Mouse (Mus musculus) limb, embryonic 14.5 days (tissue): ENCODE results near the gene Gm10153. TPM values are rescaled to one million over a fixed set of nuclear protein-coding genes. Genes with fewer than 3 reads are reported as not detected.
"Not testable (repeated sequence)": the region's sequence is repeated elsewhere in the genome, so short reads cannot be mapped to it uniquely, and the experiment has no call there.

Source experiments
- ATAC-seq: fragments of 200-750 bp; cut with Nextera tagmentation; 2 replicates; pipeline ENCODE4 v1.8.0; 2017; ENCODE audit warnings: low read depth, moderate number of reproducible peaks, moderate TSS enrichment; ENCODE audit not compliant: low FRiP score
- DNase-seq: peaks from one replicate; pipeline ENCODE4 v3.0.0-alpha.2; 2015; ENCODE audit warnings: low spot score
- H3K27ac ChIP-seq: fragments of 300-500 bp; sonication (generic); replicated peaks from 2 replicates; pipeline ENCODE4 v1.5.1; 2014; ENCODE audit warnings: low read depth, mild to moderate bottlenecking, low read length, moderate library complexity, mixed read lengths
- H3K27me3 ChIP-seq: fragments of 300-500 bp; sonication (generic); 2 replicates; pipeline ENCODE4 v1.6.1; 2014; ENCODE audit warnings: low read length, mixed read lengths; ENCODE audit not compliant: control insufficient read depth, insufficient read depth
- H3K36me3 ChIP-seq: fragments of 300-500 bp; sonication (generic); 2 replicates; pipeline ENCODE4 v1.6.1; 2014; ENCODE audit warnings: mild to moderate bottlenecking, low read length, moderate library complexity, mixed read lengths; ENCODE audit not compliant: control insufficient read depth, insufficient read depth
- H3K4me1 ChIP-seq: fragments of 300-500 bp; sonication (generic); 2 replicates; pipeline ENCODE4 v1.6.1; 2014; ENCODE audit warnings: antibody characterized with exemption, low read length, mixed read lengths; ENCODE audit not compliant: control insufficient read depth, insufficient read depth
- H3K4me2 ChIP-seq: fragments of 300-500 bp; sonication (generic); replicated peaks from 2 replicates; pipeline ENCODE4 v1.6.1; 2014; ENCODE audit warnings: low read depth, mild to moderate bottlenecking, low read length, moderate library complexity; ENCODE audit not compliant: severe bottlenecking
- H3K4me3 ChIP-seq: fragments of 300-500 bp; sonication (generic); replicated peaks from 2 replicates; pipeline ENCODE4 v1.5.1; 2014; ENCODE audit warnings: low read length
- H3K9ac ChIP-seq: fragments of 300-500 bp; sonication (generic); 2 replicates; pipeline ENCODE4 v1.6.1; 2014; ENCODE audit warnings: mild to moderate bottlenecking, low read depth, low read length, moderate library complexity; ENCODE audit not compliant: severe bottlenecking
- H3K9me3 ChIP-seq: fragments of 300-500 bp; sonication (generic); 2 replicates; pipeline ENCODE4 v1.6.1; 2016; ENCODE audit warnings: low read length; ENCODE audit not compliant: control insufficient read depth
- POLR2A ChIP-seq: fragments of 200-500 bp; IDR thresholded peaks from 2 replicates; pipeline ENCODE4 v1.8.0; 2012; ENCODE audit warnings: inconsistent platforms, mild to moderate bottlenecking, moderate library complexity, borderline replicate concordance; ENCODE audit not compliant: insufficient read depth, insufficient read length; ENCODE audit errors: extremely low read depth
- WGBS: fragments of 180-500 bp; shearing (Covaris S2); extraction: QIAGEN DNeasy Blood & Tissue Kit; methylation state at CpG from one replicate; pipeline ENCODE4 v1.1.7; 2014; 5-methylcytosine and 5-hydroxymethylcytosine counted together
- polyA plus RNA-seq, 2 experiments: library from polyadenylated mRNA; depleted of rRNA in 1 of 2; stranded (reverse) in 1 of 2; unstranded in 1 of 2; fragments of >200 nt; fragmentation: Nextera tagmentation in 1 of 2; extraction: Ambion mirVana in 1 of 2; gene quantifications; 2 replicates each; pipeline versions ENCODE4 v1.2.1 to v1.2.3; 2012 to 2014

Gm10153 gene
- polyA plus RNA-seq, 2 experiments: not detected

DNA sequence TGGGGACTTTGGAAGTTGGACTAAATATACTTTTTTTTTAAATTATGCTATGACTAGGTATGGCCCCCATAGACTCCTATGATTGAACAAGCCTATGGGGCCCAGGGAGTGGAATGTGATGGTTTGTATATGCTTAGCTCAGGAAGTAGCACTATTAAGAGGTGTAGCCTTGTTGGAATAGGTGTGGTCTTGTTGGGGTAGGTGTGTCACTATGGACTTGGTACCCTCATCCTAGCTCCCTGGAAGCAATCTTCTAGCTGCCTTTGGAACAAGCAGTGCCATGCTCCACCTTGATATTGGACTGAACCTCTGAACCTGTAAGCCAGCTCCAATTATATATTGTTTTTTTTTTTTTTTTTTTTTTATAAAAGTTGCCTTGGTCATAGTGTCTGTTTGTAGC lies 15.3 kb upstream of the Gm10153 start:
- no peak for TF ChIP-seq POLR2A
- Histone ChIP-seq H3K4me1 (no peaks in the 10 kb centered on the region), H3K4me3 (no peak overlapping the region), H3K9ac (no peak overlapping the region), H3K27me3 (no peaks in the 10 kb centered on the region; the same call in 1 of the 2 replicates), H3K27ac (no peak overlapping the region), H3K36me3 (no peaks in the 10 kb centered on the region), H3K4me2 (no peak overlapping the region), H3K9me3 (no peaks in the 10 kb centered on the region)
- no peak for DNase-seq
- no peak for ATAC-seq

DNA sequence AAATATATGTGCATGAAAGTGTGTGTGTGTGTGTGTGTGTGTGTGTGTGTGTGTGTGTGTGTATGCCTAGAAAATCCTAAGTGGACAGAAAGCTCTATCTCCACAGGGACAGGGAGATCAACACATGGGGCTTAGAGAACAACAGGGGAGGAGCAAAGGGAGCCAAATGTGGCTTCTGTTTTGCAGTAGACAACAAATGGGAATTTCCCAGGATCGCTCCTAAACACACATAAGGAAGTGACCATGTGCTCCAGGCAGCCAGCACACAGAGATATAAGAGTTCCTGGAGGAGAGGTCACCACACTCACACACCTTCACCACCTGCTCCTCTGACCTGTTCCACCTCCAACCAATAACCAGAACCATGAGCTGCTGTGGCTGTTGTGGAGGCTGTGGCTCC lies 10.9 kb upstream of the Gm10153 start, which contains the start of gene Krtap5-3:
Krtap5-3 (plus strand) TSS at position 301 of the 400 bp plus-strand sequence.
- 33% methylated on average over 1 of the region's 1 CpGs for WGBS
- no peak for DNase-seq
- ATAC-seq: no peak

DNA sequence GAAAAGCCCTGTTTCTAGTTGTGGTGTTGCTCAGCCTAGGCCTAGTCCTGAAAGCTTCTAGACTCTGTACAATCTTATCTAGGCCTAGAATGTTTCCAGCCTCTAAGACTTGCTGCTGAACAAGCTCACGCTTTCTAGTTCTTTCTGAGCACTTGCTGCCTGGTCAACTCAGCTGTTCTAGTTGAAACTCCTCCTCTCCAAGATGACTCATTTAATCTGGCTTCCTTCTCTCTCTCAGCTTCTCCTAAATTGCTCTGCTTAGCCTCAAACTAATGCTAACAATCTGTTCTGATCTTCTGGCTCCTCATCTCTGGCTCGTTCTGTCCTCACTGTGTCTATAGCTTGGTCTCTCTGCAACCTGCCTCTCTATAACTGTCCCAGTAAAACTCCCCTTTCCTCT lies 8.6 kb upstream of the Gm10153 start:
- no peak overlapping the region for H3K9ac ChIP-seq
- ATAC-seq (no peak), DNase-seq (no peak)
- H3K27me3 ChIP-seq: no peaks in the 10 kb centered on the region; the same call in 1 of the 2 replicates
- no peaks in the 10 kb centered on the region for H3K4me1 ChIP-seq
- no peak overlapping the region for H3K4me3 ChIP-seq
- no peaks in the 10 kb centered on the region for H3K9me3 ChIP-seq
- no peaks in the 10 kb centered on the region for H3K36me3 ChIP-seq
- TF ChIP-seq POLR2A: no peak
- H3K4me2 ChIP-seq: no peak overlapping the region
- H3K27ac ChIP-seq: no peak overlapping the region
- 80% methylated on average over 2 of the region's 2 CpGs for WGBS

More for the DNA sequence above, 10.9 kb upstream of the Gm10153 start, which contains the start of gene Krtap5-3:
- H3K27ac ChIP-seq: no peak within 1 kb of the TSS
- H3K4me1 ChIP-seq: no peaks in the 10 kb centered on the region
- no peaks in the 10 kb centered on the region for H3K36me3 ChIP-seq
- TF ChIP-seq POLR2A: no peak
- no peaks in the 10 kb centered on the region for H3K9me3 ChIP-seq
- no peak within 1 kb of the TSS for H3K9ac ChIP-seq
- no peak within 1 kb of the TSS for H3K4me3 ChIP-seq
- H3K4me2 ChIP-seq: no peak within 1 kb of the TSS
- no peaks in the 10 kb centered on the region; the same call in 1 of the 2 replicates for H3K27me3 ChIP-seq

DNA sequence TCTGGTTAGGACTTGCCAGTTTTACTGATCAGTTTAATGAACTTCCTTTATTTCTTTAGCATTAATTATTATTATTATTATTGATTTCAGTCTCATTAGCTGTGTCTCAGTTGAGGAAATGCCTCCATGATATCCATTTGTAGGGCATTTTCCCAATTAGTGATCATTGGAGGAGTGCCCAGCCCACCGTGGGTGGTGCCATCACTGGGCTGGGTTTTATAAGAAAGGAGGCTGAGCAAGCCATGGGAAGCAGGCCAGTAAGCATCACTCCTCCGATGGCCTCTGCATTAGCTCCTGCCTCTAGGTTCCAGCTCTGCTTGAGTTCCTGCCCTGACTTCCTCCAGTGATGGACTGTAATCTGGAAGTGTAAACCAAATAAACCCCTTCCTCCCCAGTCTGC lies 2.0 kb downstream of the Gm10153 start:
- Histone ChIP-seq H3K9me3 (no peaks in the 10 kb centered on the region), H3K27ac (no peak overlapping the region), H3K36me3 (no peaks in the 10 kb centered on the region), H3K4me2 (no peak overlapping the region), H3K4me3 (no peak overlapping the region), H3K9ac (no peak overlapping the region), H3K27me3 (no peaks in the 10 kb centered on the region), H3K4me1 (no peaks in the 10 kb centered on the region)
- ATAC-seq (no peak), DNase-seq (no peak)
- TF ChIP-seq POLR2A: no peak
- 64% methylated on average over 2 of the region's 2 CpGs for WGBS

DNA sequence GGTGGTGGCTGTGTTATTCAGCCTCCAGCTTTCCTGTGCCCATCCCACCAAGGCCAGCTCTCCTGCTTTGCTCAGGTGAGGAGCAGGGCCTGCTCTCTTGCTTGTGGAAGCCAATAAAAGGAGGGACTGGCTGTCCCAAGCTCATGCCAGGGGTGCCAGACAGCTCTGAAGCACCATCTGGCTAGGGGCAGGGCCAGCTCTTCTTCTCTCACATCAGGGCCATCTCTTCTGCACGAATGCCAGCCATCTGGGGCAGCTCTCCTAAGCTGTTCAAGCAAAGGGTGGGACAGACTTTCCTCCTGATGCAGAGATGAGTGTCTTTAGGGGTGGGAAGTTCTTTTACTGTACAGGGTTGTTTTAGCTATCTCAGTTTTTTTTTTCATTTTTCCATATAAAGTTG lies 9.2 kb downstream of the Gm10153 start:
- Histone ChIP-seq H3K9me3 (no peaks in the 10 kb centered on the region), H3K4me1 (no peaks in the 10 kb centered on the region), H3K4me3 (no peak overlapping the region), H3K27ac (no peak overlapping the region), H3K36me3 (no peaks in the 10 kb centered on the region), H3K9ac (no peak overlapping the region), H3K27me3 (no peaks in the 10 kb centered on the region), H3K4me2 (no peak overlapping the region)
- DNase-seq (no peak), ATAC-seq (no peak)
- 38% methylated on average over 1 of the region's 1 CpGs for WGBS
- TF ChIP-seq POLR2A: no peak

DNA sequence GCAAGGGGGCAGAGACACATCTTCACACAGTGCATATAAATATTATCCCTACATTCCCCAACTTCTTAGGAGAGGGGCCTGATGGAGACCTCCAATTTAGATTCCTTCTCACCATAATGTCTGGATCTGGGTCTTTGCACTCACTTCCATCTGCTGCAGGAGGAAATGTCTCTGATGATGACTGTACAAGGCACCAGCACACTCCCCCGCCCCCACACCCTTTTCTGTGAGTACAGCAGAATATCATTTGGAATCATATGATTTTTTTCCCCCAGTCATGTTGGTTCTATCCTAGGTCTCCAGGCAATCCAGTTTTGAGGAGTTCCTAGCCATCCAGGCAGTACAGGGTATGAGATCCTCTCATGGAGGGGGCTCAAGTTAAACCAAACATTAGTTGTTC lies 11.5 kb downstream of the Gm10153 start:
- ATAC-seq (no peak), DNase-seq (no peak)
- H3K4me2 ChIP-seq: no peak overlapping the region
- H3K9ac ChIP-seq: no peak overlapping the region
- H3K36me3 ChIP-seq: no peaks in the 10 kb centered on the region
- WGBS: 74% methylated on average over 1 of the region's 1 CpGs
- no peak overlapping the region for H3K27ac ChIP-seq
- H3K27me3 ChIP-seq: no peaks in the 10 kb centered on the region
- H3K4me1 ChIP-seq: no peaks in the 10 kb centered on the region
- no peak overlapping the region for H3K4me3 ChIP-seq
- no peaks in the 10 kb centered on the region for H3K9me3 ChIP-seq
- no peak for TF ChIP-seq POLR2A

DNA sequence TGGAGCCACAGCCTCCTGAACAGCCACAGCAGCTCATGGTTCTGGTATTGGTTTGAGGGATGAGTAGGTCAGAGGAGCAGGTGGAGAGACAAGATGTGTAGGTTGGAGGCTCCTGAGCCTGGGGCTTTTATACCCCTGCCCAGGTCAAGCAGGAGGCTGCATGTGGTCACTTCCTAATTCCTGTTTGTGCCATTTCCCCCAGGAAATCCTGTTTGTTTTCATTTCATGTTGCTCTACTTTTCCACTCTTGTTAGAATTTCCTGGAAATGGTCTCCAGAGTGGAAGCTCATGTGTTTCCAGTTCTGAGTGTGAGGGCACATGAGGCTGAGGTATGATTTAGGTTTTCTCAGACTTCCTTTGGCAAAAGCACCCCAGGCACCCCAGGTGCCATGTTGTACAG lies 14.3 kb downstream of the Gm10153 start, which contains the start of gene Krtap5-2:
Krtap5-2 (minus strand) TSS at position 101 of the 400 bp plus-strand sequence.
- H3K27me3 ChIP-seq, H3K36me3 ChIP-seq, DNase-seq, H3K9me3 ChIP-seq, H3K4me3 ChIP-seq, H3K9ac ChIP-seq, H3K27ac ChIP-seq, ATAC-seq, H3K4me1 ChIP-seq, H3K4me2 ChIP-seq: not testable (repeated sequence)
